Mouse (Mus musculus): Measurements from ENCODE around the gene Galr2.

The Galr2 gene

GRCm38 (mm10) chr11:116307019-116307725 is 26.4 kb downstream of the Galr2 start, which contains the start of gene Exoc7:
Gene Exoc7, minus strand, starts transcription at chr11:116307233.
- DNase-seq (ENCODE audit: low spot score in 2 of 2) = no peak

- DNase-seq (ENCODE audit: low spot score in 2 of 2) = no peak
Measured at GRCm38 (mm10) chr11:116307762-116308531, 27.2 kb downstream of the Galr2 start.

GRCm38 (mm10) chr11:116309601-116310000 is 28.9 kb downstream of the Galr2 start:
- DNase-seq (ENCODE audit: low spot score in 2 of 2) = no peak

- DNase-seq (ENCODE audit: low spot score in 2 of 2) = no peak
Measured at GRCm38 (mm10) chr11:116311169-116311568, 30.4 kb downstream of the Galr2 start.

GRCm38 (mm10) chr11:116312359-116312758 is 31.6 kb downstream of the Galr2 start:
- DNase-seq (ENCODE audit: low spot score in 2 of 2) = no peak

- peak in 1 of 2 experiments; percentile 80 for DNase-seq (ENCODE audit: low spot score in 2 of 2)
Measured at GRCm38 (mm10) chr11:116318719-116319659, 38.2 kb downstream of the Galr2 start.

GRCm38 (mm10) chr11:116326963-116327603 is 46.3 kb downstream of the Galr2 start:
- DNase-seq (ENCODE audit: low spot score in 2 of 2) = no peak

GRCm38 (mm10) chr11:116329314-116330210 is 48.8 kb downstream of the Galr2 start:
- DNase-seq (ENCODE audit: low spot score in 2 of 2) = peak in 1 of 2 experiments; percentile 39

- DNase-seq (ENCODE audit: low spot score in 2 of 2) = no peak
Measured at GRCm38 (mm10) chr11:116330211-116330518, 49.4 kb downstream of the Galr2 start.

- peak; percentile 43 to 56 for DNase-seq (ENCODE audit: low spot score in 2 of 2)
Measured at GRCm38 (mm10) chr11:116332232-116332982, 51.7 kb downstream of the Galr2 start.

GRCm38 (mm10) chr11:116332983-116333270 is 52.2 kb downstream of the Galr2 start:
- no peak for DNase-seq (ENCODE audit: low spot score in 2 of 2)
